Mouse (Mus musculus) limb, embryonic 15.5 days (tissue): ENCODE measurements around the gene Abhd15. TPM values are rescaled to one million over a fixed set of nuclear protein-coding genes. Genes with fewer than 3 reads are reported as not detected.

Experiments used
- ATAC-seq: fragments of 200-750 bp; cut with Nextera tagmentation; 2 replicates; pipeline ENCODE4 v1.8.0; 2017; ENCODE audit warnings: low read depth, moderate TSS enrichment; ENCODE audit not compliant: insufficient number of reproducible peaks, low FRiP score, low TSS enrichment
- H3K27ac ChIP-seq: fragments of 300-500 bp; sonication (generic); 2 replicates; pipeline ENCODE4 v1.5.1; 2015; ENCODE audit warnings: moderate library complexity, mild to moderate bottlenecking, inconsistent platforms
- H3K27me3 ChIP-seq: fragments of 300-500 bp; sonication (generic); 2 replicates; pipeline ENCODE4 v1.6.1; 2015; ENCODE audit warnings: inconsistent platforms
- H3K36me3 ChIP-seq: fragments of 300-500 bp; sonication (generic); 2 replicates; pipeline ENCODE4 v1.6.1; 2015; ENCODE audit warnings: inconsistent platforms
- H3K4me1 ChIP-seq: fragments of 300-500 bp; sonication (generic); 2 replicates; pipeline ENCODE4 v1.6.1; 2015; ENCODE audit warnings: inconsistent platforms
- H3K4me2 ChIP-seq: fragments of 300-500 bp; sonication (generic); 2 replicates; pipeline ENCODE4 v1.6.1; 2015; ENCODE audit warnings: mild to moderate bottlenecking, inconsistent platforms
- H3K4me3 ChIP-seq: fragments of 300-500 bp; sonication (generic); 2 replicates; pipeline ENCODE4 v1.5.1; 2015; ENCODE audit warnings: mild to moderate bottlenecking, inconsistent platforms
- H3K9ac ChIP-seq: fragments of 300-500 bp; sonication (generic); 2 replicates; pipeline ENCODE4 v1.6.1; 2015; ENCODE audit warnings: inconsistent platforms
- H3K9me3 ChIP-seq: fragments of 300-500 bp; sonication (generic); 2 replicates; pipeline ENCODE4 v1.6.1; 2016; ENCODE audit warnings: inconsistent platforms
- WGBS: fragments of 180-500 bp; shearing (Covaris S2); methylation state at CpG from one replicate; pipeline ENCODE4 v1.1.7; 2015; 5-methylcytosine and 5-hydroxymethylcytosine counted together
- polyA plus RNA-seq: library from polyadenylated mRNA; unstranded; fragments of >200 nt; fragmentation: Nextera tagmentation; extraction: Ambion mirVana; gene quantifications from 2 replicates; pipeline ENCODE4 v1.2.1, GENCODE M21; 2015

Gene Abhd15
- polyA plus RNA-seq, 1 experiment from 2014 or later = 3.0 TPM

GRCm38 (mm10) chr11:77486798-77487197 is 28.1 kb upstream of the Abhd15 start:
- peak overlapping the region; percentile 48 for H3K27ac ChIP-seq
- no peaks in the 10 kb centered on the region for H3K36me3 ChIP-seq
- H3K4me2 ChIP-seq = 0 out of 2 replicates have a peak overlapping the region, but pooled peaks have one; percentile 19
- H3K9me3 ChIP-seq = no peaks in the 10 kb centered on the region
- peaks cover 62% of the 10 kb centered on the region for H3K4me1 ChIP-seq
- H3K9ac ChIP-seq = no peak overlapping the region
- 43% methylated on average over 5 of the region's 5 CpGs for WGBS
- H3K4me3 ChIP-seq = no peak overlapping the region
- H3K27me3 ChIP-seq = no peaks in the 10 kb centered on the region
- ATAC-seq = no peak

GRCm38 (mm10) chr11:77488771-77489581 is 25.9 kb upstream of the Abhd15 start:
- ATAC-seq = no peak
- peak overlapping the region; percentile 91 for H3K4me2 ChIP-seq
- H3K9ac ChIP-seq = peak overlapping the region; percentile 76
- H3K4me1 ChIP-seq = peaks cover 78% of the 10 kb centered on the region
- no peaks in the 10 kb centered on the region for H3K36me3 ChIP-seq
- H3K4me3 ChIP-seq = peak overlapping the region; percentile 83
- no peak overlapping the region for H3K27ac ChIP-seq
- H3K27me3 ChIP-seq = no peaks in the 10 kb centered on the region
- WGBS = 2% methylated on average over 48 of the region's 55 CpGs
- H3K9me3 ChIP-seq = no peaks in the 10 kb centered on the region

GRCm38 (mm10) chr11:77489591-77490235 is 25.2 kb upstream of the Abhd15 start, which contains the start of gene Ankrd13b:
Gene Ankrd13b (minus strand): TSS chr11:77489678.
- peak within 1 kb of the TSS; percentile 83 for H3K4me3 ChIP-seq
- H3K36me3 ChIP-seq = no peaks in the 10 kb centered on the region
- peaks cover 86% of the 10 kb centered on the region for H3K4me1 ChIP-seq
- peak within 1 kb of the TSS; percentile 91 for H3K4me2 ChIP-seq
- peak; percentile 55; the same call in 1 of the 2 replicates for ATAC-seq
- under 1% methylated on average over 75 of the region's 87 CpGs for WGBS
- H3K9ac ChIP-seq = peak within 1 kb of the TSS; percentile 76
- H3K27me3 ChIP-seq = no peaks in the 10 kb centered on the region
- H3K27ac ChIP-seq = peak within 1 kb of the TSS; percentile 93
- no peaks in the 10 kb centered on the region for H3K9me3 ChIP-seq

- Histone ChIP-seq H3K27ac (peak overlapping the region; percentile 93), H3K9ac (no peak overlapping the region), H3K9me3 (no peaks in the 10 kb centered on the region), H3K27me3 (no peaks in the 10 kb centered on the region), H3K4me2 (peak overlapping the region; percentile 91), H3K4me3 (peak overlapping the region; percentile 83; the same call in 1 of the 2 replicates), H3K36me3 (no peaks in the 10 kb centered on the region), H3K4me1 (peaks cover 88% of the 10 kb centered on the region)
- 74% methylated on average over 6 of the region's 6 CpGs for WGBS
- ATAC-seq = no peak
Measured at GRCm38 (mm10) chr11:77490451-77490850, 24.5 kb upstream of the Abhd15 start.

- H3K4me3 ChIP-seq = peak overlapping the region; percentile 92
- peaks cover 88% of the 10 kb centered on the region for H3K4me1 ChIP-seq
- 0 out of 2 replicates have a peak overlapping the region, but pooled peaks have one; percentile 5 for H3K9ac ChIP-seq
- peak overlapping the region; percentile 93 for H3K27ac ChIP-seq
- no peaks in the 10 kb centered on the region for H3K9me3 ChIP-seq
- ATAC-seq = peak; percentile 73
- H3K36me3 ChIP-seq = no peaks in the 10 kb centered on the region
- WGBS = under 1% methylated on average over 13 of the region's 13 CpGs
- H3K4me2 ChIP-seq = peak overlapping the region; percentile 91
- no peaks in the 10 kb centered on the region for H3K27me3 ChIP-seq
Measured at GRCm38 (mm10) chr11:77491123-77491501, 23.8 kb upstream of the Abhd15 start.

GRCm38 (mm10) chr11:77491502-77492291 is 23.2 kb upstream of the Abhd15 start:
- no peaks in the 10 kb centered on the region for H3K9me3 ChIP-seq
- 0% methylated on average over 23 of the region's 23 CpGs for WGBS
- H3K27me3 ChIP-seq = no peaks in the 10 kb centered on the region
- no peaks in the 10 kb centered on the region for H3K36me3 ChIP-seq
- H3K4me3 ChIP-seq = peak overlapping the region; percentile 92
- H3K27ac ChIP-seq = peak overlapping the region; percentile 93
- peak overlapping the region; percentile 91 for H3K4me2 ChIP-seq
- H3K4me1 ChIP-seq = peaks cover 85% of the 10 kb centered on the region
- peak overlapping the region; percentile 28; the same call in 1 of the 2 replicates for H3K9ac ChIP-seq
- ATAC-seq = peak; percentile 80

- no peaks in the 10 kb centered on the region for H3K36me3 ChIP-seq
- no peaks in the 10 kb centered on the region for H3K27me3 ChIP-seq
- H3K4me3 ChIP-seq = peak overlapping the region; percentile 92
- no peak for ATAC-seq
- no peaks in the 10 kb centered on the region for H3K9me3 ChIP-seq
- under 1% methylated on average over 14 of the region's 18 CpGs for WGBS
- peak overlapping the region; percentile 93 for H3K27ac ChIP-seq
- H3K4me1 ChIP-seq = peaks cover 85% of the 10 kb centered on the region
- H3K4me2 ChIP-seq = peak overlapping the region; percentile 91
- peak overlapping the region; percentile 89 for H3K9ac ChIP-seq
Measured at GRCm38 (mm10) chr11:77492311-77492871, 22.5 kb upstream of the Abhd15 start.

- H3K27ac ChIP-seq = peak overlapping the region; percentile 93
- H3K9ac ChIP-seq = peak overlapping the region; percentile 89
- WGBS = under 1% methylated on average over 28 of the region's 32 CpGs
- H3K36me3 ChIP-seq = no peaks in the 10 kb centered on the region
- peak overlapping the region; percentile 92 for H3K4me3 ChIP-seq
- ATAC-seq = peak; percentile 70; the same call in 1 of the 2 replicates
- H3K4me2 ChIP-seq = peak overlapping the region; percentile 91
- no peaks in the 10 kb centered on the region for H3K9me3 ChIP-seq
- no peaks in the 10 kb centered on the region for H3K27me3 ChIP-seq
- H3K4me1 ChIP-seq = peaks cover 85% of the 10 kb centered on the region
Measured at GRCm38 (mm10) chr11:77492911-77493332, 22.0 kb upstream of the Abhd15 start.

- no peak for ATAC-seq
- H3K27ac ChIP-seq = peak within 1 kb of the TSS; percentile 93
- peak within 1 kb of the TSS; percentile 92 for H3K4me2 ChIP-seq
- H3K9ac ChIP-seq = peak within 1 kb of the TSS; percentile 89
- 1% methylated on average over 64 of the region's 74 CpGs for WGBS
- no peaks in the 10 kb centered on the region for H3K27me3 ChIP-seq
- no peaks in the 10 kb centered on the region for H3K36me3 ChIP-seq
- peaks cover 84% of the 10 kb centered on the region for H3K4me1 ChIP-seq
- peak within 1 kb of the TSS; percentile 92 for H3K4me3 ChIP-seq
- no peaks in the 10 kb centered on the region for H3K9me3 ChIP-seq
Measured at GRCm38 (mm10) chr11:77493512-77494343, 21.2 kb upstream of the Abhd15 start, which contains the start of gene Git1. Gene Git1 (plus strand): TSS chr11:77493562.

GRCm38 (mm10) chr11:77494344-77494676 is 20.6 kb upstream of the Abhd15 start:
- Histone ChIP-seq H3K27ac (peak overlapping the region; percentile 93), H3K4me1 (peaks cover 78% of the 10 kb centered on the region)

More at GRCm38 (mm10) chr11:77494344-77494676, 20.6 kb upstream of the Abhd15 start:
- H3K27me3 ChIP-seq = no peaks in the 10 kb centered on the region
- H3K4me3 ChIP-seq = peak overlapping the region; percentile 92
- WGBS = 18% methylated on average over 4 of the region's 4 CpGs
- peak overlapping the region; percentile 92 for H3K4me2 ChIP-seq
- ATAC-seq = no peak
- no peaks in the 10 kb centered on the region for H3K9me3 ChIP-seq
- peak overlapping the region; percentile 89 for H3K9ac ChIP-seq
- H3K36me3 ChIP-seq = peaks cover 2% of the 10 kb centered on the region
